Mouse (Mus musculus) right cerebral cortex, postnatal 14 days (tissue): ENCODE data around the gene Acsbg1.
A peak's percentile ranks its signal among the peaks of the same experiment; 100 is the strongest.
"Not testable (repeated sequence)": the region's sequence is repeated elsewhere in the genome, so short reads cannot be mapped to it uniquely, and the experiment has no call there.

Source experiments
- DNase-seq: peaks from one replicate; pipeline ENCODE4 v3.0.0; 2022

Gene Acsbg1

GRCm38 (mm10) chr9:54661605-54662377 lies at the start of gene Acsbg1:
Acsbg1 (minus strand) TSS chr9:54661870.
- DNase-seq: peak; percentile 28

GRCm38 (mm10) chr9:54708085-54708484 lies 46.4 kb upstream of the Acsbg1 start:
- DNase-seq: no peak

- DNase-seq: no peak
Measured at GRCm38 (mm10) chr9:54707288-54707999, 45.8 kb upstream of the Acsbg1 start.

GRCm38 (mm10) chr9:54705561-54705960 lies 43.9 kb upstream of the Acsbg1 start:
- no peak for DNase-seq

GRCm38 (mm10) chr9:54704361-54704760 lies 42.7 kb upstream of the Acsbg1 start:
- DNase-seq: no peak

GRCm38 (mm10) chr9:54702581-54702980 lies 40.9 kb upstream of the Acsbg1 start:
- no peak for DNase-seq

- no peak for DNase-seq
Measured at GRCm38 (mm10) chr9:54700746-54701145, 39.1 kb upstream of the Acsbg1 start.

- no peak for DNase-seq
Measured at GRCm38 (mm10) chr9:54700174-54700475, 38.5 kb upstream of the Acsbg1 start.

- DNase-seq: peak; percentile 80
Measured at GRCm38 (mm10) chr9:54699345-54700173, 37.9 kb upstream of the Acsbg1 start.

- no peak for DNase-seq
Measured at GRCm38 (mm10) chr9:54699087-54699344, 37.3 kb upstream of the Acsbg1 start.

- DNase-seq: no peak
Measured at GRCm38 (mm10) chr9:54698318-54699086, 36.8 kb upstream of the Acsbg1 start, which contains the start of gene Dnaja4. Dnaja4 (plus strand) TSS chr9:54698873.

- DNase-seq: not testable (repeated sequence)
Measured at GRCm38 (mm10) chr9:54691241-54691805, 29.7 kb upstream of the Acsbg1 start.

GRCm38 (mm10) chr9:54690697-54691096 lies 29.0 kb upstream of the Acsbg1 start:
- not testable (repeated sequence) for DNase-seq

- no peak for DNase-seq
Measured at GRCm38 (mm10) chr9:54689446-54689845, 27.8 kb upstream of the Acsbg1 start.

- DNase-seq: peak; percentile 70
Measured at GRCm38 (mm10) chr9:54687246-54688236, 25.9 kb upstream of the Acsbg1 start.

GRCm38 (mm10) chr9:54683814-54684605 lies 22.3 kb upstream of the Acsbg1 start:
- no peak for DNase-seq

- no peak for DNase-seq
Measured at GRCm38 (mm10) chr9:54682846-54683245, 21.2 kb upstream of the Acsbg1 start.

- DNase-seq: peak; percentile 66
Measured at GRCm38 (mm10) chr9:54676531-54676986, 14.9 kb upstream of the Acsbg1 start.

- no peak for DNase-seq
Measured at GRCm38 (mm10) chr9:54673887-54674286, 12.2 kb upstream of the Acsbg1 start.

- DNase-seq: no peak
Measured at GRCm38 (mm10) chr9:54671962-54672361, 10.3 kb upstream of the Acsbg1 start.
